Mouse (Mus musculus): ENCODE data around the gene Gm20518.

DNA sequence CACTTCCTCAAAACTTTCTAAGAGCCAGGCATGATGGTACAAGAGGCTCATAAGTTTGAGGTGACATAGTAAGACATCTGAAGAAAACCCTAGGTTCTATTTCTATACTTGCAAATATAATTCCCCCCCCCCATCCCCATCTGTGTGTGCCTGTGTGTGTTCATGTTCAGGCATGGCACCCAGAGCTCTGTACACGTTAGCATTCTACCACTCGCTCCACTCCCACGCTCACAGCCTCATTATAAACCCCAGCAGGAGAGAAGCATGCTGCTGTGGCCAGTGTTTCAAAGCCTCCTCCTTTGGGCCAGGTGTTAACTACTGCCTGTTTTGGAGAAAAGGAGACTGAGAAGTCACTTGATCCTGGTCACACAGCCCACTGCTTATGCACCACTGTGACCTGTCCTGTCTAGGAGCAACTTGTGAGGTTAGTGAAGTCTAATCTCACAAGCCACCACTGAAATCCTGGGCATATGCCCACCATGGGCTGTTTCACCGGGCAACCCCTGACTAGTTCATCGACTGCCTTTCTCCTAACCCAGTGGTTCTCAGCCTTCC lies 40.5 kb upstream of the Gm20518 start:
- TF ChIP-seq CTCF (IDR thresholded peaks at IDR 0.05; ENCODE audit: extremely low read depth, insufficient read length, insufficient replicate concordance, low read depth, low read length) (no peak), POLR2A (IDR thresholded peaks at IDR 0.05; ENCODE audit: low read depth, low read length) (no peak)
